Mouse (Mus musculus) naive thymus-derived CD4-positive, alpha-beta T cell, adult 5 months (primary cell): ENCODE results near the gene Adcyap1r1. TPM values are rescaled to one million over a fixed set of nuclear protein-coding genes. Genes with fewer than 3 reads are reported as not detected.

Experiments
- polyA plus RNA-seq: library from polyadenylated mRNA; unstranded; fragments of 100-300 nt; shearing (Covaris generic); gene quantifications from one replicate; pipeline ENCODE4 v1.2.1, GENCODE M21; 2017

Gene Adcyap1r1
- polyA plus RNA-seq: not detected

DNA sequence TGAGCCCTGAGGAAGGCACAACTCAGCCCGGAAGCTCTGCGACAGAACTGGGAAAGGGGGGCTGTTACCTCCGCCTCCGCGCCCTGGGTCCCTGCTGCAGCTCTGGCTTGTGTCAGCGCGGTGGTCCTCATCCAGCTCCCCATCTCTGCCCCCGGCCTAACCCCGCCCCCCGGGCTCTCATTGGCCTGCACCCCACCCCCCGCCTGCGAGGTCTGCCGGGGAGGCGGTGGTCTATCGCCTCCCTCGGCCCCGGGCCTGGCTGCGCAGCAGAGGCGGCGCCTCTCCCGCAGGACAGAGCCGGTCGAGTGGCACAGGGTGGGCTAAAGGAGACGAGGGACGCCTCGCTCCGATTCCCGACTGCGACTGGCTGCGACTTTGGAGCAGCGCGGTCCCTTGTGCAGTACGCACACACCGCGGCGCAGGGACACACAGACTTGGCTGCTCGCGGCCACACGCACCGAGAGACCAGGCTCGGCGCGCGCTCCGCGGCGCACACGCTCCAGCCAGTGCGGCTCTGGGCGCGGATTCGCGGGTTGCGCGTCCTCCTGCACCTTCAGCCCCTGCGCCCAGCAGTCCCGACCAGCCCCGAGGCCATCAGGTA, at the start of gene Adcyap1r1:
Gene Adcyap1r1, plus strand, starts transcription at position 208 of the 601 bp plus-strand sequence.

Other genes with a start within 250 kb of the Adcyap1r1 start
- gene Mindy4, start 248.6 kb upstream of the Adcyap1r1 start, polyA plus RNA-seq: not detected
- not detected for gene Aqp1, start 115.5 kb upstream of the Adcyap1r1 start, polyA plus RNA-seq
- not detected for gene Ghrhr, start 75.7 kb upstream of the Adcyap1r1 start, polyA plus RNA-seq
- not detected for gene Neurod6, start 229.3 kb downstream of the Adcyap1r1 start, polyA plus RNA-seq